Mouse (Mus musculus): ENCODE data around the gene Anxa4.

The Anxa4 gene

DNA sequence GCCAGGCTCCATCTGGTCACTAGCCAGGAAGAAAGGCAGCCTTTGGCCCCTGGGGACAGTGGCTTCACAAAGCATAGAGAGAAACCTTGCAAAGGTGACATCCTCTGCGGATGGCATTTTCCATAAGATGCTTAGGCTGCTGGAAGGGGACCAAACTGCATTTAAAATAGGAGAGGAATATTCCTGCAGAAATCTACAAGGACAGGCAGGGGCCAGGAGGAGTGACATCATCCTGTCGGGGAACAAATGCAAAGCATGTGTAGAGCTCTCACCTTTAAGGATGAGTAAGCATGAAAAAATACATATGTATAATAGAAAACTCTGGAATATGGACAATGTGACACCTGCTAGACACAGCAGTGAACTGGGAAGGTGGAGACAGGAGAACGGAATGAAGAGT lies 7.1 kb upstream of the Anxa4 start:
- no peak for DNase-seq (ENCODE audit: low spot score)

DNA sequence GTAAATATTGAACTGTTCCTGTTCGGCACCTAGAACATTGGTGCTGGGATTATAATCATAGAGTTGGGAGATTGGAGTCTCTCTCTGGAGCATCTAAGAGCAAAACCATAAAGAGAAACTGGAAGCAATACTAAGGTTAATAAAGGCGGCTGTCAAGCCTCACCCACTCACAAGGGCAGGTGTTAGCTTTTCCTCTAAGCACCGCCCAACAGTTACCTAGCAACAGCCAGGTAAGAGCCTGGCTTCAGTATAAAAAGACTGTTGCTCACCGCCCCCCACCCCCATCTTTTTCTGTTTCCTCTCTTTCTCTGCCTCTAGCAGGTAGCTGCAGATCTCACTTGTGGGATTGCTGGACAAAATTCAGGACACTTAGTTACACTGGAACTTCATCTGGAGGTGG lies 4.1 kb upstream of the Anxa4 start:
- no peak for DNase-seq (ENCODE audit: low spot score)

DNA sequence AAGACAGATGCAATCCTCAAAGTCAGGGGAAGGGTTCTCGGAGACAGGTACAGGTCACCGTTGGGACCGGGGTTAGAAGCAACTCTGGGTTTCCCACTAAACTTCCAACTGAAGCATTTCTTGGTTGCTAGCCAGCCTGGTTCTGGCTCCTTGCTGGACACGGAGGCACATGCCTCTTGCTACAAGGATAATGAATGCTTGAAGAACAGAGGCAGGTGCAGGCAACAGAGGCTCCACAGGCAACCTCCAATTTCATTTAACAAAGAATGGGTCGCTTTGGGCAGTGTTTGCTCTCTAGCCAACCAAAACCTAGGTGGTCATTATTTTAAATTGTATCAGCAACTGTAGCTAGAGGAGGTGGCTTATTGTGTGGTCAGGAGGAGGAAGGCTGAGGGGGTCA lies 573 bp upstream of the Anxa4 start:
- DNase-seq (ENCODE audit: low spot score): no peak

DNA sequence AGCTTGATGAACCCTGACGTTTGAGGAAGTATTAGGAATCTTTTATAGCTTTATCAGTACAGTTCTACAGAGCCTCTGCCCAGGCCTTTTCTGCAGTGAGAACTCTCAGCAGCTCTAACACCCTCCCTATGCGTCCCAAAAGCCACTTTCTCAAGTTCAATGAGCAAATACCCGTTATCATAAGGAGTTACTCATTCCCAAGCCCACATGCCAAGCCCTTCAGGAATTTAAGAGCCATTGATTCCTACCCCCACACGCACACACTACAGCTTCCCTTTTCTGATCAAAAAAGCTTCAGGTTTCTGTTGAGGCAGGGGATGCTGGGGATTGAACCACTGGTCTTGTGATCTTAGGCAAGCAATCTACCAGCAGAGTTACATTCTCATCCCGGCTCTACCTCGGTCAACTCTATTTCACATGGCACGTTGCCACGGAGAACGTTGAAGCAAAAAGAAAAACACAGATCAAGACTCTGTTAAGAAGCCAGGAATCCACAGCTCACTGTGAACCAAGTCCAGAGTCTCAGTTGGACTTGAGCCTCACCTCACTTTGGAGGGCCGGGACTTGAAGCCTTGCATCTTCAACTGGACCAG lies 2.9 kb downstream of the Anxa4 start:
- no peak for DNase-seq (ENCODE audit: low spot score)

DNA sequence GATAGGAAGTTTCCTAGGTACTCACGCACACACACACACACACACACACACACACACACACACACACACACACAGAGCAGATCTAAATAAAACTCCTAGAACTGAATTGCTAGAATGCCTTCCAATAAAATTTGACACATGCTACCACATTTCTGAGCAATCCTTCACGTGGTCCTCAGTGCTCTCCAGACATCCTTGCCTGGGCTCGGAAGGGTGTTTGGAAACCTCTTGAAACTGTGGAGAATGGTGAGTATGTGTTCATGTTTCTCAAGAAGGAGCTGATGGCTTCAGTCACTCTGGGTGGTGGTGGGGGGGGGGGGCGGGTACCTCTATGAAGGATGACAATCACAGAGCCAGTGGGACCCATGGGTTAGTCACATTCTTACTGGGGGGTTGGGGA lies 5.1 kb downstream of the Anxa4 start:
- DNase-seq (ENCODE audit: low spot score): no peak

DNA sequence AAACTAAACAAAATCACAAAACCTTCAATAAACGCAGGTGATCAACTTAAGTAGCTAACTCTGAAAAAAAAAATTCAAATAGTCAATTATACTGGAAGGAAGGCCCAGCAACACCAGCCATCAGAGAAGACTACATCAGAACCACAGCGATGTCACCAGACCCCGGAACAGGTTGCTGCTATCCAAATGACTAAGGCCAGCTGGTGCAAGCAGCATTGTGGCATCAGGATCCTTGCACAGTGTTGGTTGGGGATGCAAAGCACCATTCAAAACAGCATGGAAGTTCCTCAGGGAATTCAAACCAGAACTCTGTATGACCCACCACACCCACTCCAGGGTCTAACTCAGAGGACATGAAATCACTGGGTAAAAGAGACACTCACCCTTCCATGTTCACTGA lies 6.8 kb downstream of the Anxa4 start:
- DNase-seq (ENCODE audit: low spot score): no peak

DNA sequence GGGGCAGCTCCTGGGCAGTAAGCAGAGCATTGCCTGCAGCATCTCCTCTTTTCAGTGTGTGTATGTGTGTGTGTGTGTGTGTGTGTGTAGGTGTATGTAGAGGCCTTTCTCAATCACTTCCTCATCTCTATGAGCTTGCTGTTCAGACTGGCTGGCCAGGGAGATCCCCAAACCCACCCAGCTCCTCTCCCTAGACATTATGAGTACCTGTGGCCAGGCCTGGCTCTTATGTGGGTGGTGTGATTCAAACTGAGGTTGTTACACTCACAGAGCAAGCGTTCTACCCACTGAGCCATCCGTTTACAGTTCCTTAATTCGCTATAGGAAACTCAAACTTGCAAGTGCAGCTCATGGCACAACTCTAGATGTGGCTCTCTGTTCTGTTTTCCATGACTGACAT lies 8.6 kb downstream of the Anxa4 start:
- DNase-seq (ENCODE audit: low spot score): no peak

DNA sequence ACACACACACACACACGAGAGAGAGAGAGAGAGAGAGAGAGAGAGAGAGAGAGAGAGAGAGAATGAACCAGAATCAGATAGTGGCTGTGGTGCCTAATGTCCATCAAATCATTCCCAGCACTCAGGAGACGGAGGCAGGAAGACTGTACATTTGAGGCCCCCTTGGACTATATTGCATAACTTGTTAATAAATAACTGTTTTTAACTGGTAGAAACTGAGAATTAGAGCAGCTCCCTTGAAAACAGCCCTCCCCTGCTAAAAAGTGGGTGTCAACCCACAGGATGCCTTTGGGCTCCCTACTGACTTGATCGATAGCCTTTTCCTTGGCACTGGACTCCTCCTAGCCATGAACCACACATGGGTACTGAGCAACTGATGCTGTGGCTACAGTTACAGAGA lies 11.0 kb downstream of the Anxa4 start:
- DNase-seq (ENCODE audit: low spot score): no peak

DNA sequence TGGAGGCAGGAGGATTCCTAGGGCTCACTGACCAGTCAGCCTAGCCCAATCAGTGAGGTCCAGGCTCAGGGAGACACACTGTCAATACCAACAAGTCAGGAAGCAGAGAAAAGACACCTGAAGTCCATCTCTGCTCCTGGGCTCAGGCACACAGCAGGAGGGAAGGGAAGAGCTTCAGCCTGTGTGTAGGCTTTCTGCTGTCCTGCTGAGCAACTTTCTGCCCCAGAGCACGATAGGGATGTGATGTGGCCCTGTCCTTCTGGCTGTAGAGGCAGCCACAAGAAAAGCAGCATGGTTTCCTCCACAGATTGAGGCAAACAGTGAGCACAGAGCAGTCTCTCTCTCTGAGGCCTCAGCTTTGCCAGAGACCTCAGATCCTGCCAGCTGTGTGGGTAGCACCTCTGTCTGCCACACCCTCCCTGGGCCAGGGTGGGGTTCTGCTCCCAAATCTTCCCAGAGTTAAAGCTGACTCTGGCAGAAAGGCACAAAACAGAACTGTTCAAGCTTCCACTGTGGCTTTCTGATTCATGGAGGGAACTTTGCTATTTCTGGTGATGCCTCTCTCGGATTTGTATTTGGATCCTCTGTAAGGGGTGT lies 11.9 kb downstream of the Anxa4 start:
- DNase-seq (ENCODE audit: low spot score): no peak

DNA sequence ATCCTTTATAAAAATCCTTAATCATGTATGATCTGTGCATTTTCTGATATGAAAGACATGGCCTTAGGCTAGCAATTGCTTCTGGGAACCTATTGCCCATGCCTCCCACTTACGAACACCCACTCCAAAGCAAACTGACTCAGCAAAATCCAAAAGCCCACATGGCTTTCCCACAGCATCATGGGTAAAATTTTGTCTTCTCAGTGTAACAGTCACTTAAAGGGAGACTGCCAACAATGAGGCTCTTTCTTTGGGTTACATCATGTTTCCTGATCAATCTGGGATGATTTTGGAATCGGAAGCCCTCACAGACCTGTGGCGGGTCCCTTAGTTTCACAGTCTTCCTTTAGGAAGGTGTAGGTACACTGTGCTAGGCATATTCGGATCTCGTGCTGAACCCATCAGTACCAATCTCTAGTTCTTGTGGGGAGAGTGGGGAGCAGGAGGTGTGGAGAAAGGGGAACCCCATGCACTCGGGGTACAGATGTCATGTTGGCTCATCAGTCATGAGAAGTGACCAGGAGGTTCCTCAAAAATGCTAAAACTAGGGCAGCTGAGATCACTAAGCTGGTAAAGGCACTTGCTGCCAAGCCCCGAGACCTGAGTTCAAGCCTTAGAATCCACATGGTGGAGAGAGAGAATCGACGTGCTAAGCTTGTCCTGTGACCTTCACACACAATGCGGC lies 14.3 kb downstream of the Anxa4 start:
- DNase-seq (ENCODE audit: low spot score): no peak

DNA sequence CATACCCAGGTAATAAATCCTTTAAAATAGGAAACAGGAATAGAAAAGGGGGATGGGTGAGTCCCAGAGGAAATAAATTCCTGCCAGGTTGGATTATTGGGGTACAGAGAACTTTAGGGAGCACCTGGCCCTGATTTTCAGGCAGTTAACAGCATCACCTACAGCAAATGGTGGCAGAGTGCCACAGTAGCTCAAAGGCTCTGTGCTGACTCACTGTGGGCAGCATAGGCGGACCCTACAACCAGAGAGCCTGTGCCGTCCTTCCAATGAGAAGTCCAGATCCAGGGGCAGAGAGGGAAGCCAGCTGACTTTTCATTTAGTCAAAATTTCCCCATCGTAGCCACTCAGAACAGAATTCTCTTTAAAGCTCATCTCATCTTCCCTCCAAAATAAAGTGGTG lies 16.2 kb downstream of the Anxa4 start:
- no peak for DNase-seq (ENCODE audit: low spot score)

DNA sequence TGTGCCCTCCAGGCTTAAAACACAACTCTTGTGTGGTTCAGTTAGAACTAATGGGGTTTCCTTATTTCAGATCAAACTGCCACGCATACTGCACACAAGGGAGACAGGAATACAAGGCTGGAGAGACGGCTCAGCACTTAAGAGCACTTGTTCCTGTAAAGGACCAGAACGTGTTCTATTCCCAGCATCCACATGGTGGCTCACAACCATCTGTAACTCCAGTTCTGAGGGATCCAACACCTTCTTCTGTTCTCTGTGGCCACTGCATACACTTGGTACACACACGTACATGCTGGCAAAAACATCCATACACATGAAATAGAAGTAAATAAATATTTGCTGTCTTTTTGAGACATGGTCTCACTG lies 16.7 kb downstream of the Anxa4 start:
- no peak for DNase-seq (ENCODE audit: low spot score)

DNA sequence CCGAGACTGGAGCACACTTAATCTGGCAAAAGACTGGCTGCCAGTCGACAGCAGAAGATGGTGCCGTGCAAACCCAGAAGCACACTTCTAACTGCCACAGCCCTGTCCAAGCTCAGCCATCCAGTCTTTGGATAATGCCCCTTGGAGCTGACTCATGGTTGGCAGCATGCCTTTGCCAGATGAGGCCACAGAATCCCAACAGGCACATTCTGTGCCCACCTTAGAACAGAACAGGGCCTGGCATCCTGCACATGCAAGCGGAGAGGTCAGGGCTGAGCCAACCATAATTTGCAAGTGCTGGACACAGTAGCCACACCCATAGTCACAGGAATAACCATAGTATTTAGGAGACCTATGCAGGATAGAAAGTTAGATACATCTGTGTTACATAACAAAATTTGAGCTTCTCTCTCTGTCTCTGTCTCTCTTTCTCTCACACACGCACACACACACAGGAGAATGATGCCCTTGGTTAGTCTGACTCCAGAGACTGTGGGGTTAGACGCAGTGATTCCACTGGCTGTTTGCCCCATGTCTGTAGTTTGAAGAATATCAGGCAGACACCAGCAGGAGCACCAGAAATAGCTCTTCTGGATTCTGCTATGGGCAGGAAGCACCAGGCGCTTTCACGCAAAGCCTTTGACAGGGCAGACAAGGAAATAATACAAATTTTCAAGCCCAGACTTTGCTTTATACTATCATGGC lies 17.2 kb downstream of the Anxa4 start:
- DNase-seq (ENCODE audit: low spot score): no peak

DNA sequence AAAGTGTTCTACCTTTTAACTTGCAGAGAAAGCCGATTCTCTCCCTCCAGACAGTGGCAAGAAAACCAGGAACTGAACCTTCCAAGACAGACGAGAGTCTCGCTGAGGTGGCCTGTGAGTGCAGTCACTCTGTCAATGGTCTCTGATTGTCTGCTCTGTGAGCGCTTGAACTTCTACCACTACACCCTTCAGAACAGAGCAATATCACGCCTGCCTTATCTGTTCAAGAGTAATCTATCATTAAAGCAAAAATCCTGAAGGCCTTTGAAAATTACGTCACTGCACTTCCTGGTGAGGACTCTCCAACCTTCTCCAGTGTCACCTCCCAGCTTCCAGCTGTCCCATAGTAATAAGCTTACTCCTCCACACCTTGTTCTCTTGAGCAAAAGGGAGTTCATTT lies 18.4 kb downstream of the Anxa4 start:
- DNase-seq (ENCODE audit: low spot score): no peak

DNA sequence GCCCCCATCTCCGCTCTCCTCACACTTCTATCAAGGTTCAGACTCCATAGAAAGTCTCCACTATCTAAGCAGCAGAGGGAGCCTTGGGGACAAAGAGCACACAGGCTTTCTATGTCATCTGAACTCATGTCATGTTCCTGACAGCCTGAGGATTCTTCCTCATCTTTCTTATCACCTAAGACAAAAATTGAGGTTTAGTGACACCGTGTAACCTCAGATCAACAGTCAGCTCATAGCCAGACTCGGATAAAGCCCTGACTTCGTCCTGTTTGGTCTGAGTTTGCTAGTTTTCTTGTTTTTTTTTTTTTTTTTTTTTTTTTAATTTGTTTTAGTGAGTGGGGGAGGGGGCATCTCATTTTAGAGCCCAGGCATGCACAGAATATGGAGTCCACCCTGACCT lies 19.6 kb downstream of the Anxa4 start:
- DNase-seq (ENCODE audit: low spot score): no peak

DNA sequence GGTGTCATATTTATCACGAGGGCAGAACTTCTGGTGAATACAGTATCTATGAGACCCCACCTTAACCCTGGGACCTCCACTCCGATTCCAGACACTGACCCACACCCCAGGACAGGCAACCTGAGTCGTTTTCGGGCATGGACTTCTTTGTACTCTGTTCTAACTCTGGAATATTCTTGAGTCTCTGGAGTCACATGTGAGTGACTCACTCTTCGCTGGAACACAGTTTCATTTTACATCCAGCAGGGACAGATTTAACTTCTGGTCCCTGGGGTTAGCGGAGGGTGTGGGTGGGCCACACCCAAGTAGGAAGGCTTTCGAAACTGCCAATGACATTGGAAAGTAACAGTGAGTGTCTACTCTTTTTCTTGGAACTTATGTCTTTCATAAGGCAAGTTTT lies 20.8 kb downstream of the Anxa4 start:
- DNase-seq (ENCODE audit: low spot score): no peak

DNA sequence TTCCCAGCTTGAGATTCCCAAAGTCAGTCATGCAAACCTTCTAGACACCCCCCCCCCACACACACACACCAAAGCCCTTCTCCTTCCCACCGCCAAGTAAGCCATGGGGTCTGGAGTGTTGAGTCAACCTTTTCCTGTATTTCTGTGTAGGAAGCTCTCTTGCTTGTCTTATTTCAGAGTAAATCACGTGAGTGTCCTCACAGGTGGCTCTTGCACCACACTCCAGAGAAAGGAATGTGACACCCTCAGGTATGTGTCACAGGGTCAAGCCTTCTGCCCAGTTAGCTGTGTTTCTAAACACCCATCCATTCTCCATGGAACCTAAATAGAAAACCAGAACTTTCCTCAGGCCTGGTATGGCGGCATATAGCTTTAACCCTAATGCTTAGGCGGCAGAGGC lies 24.4 kb downstream of the Anxa4 start:
- no peak for DNase-seq (ENCODE audit: low spot score)

DNA sequence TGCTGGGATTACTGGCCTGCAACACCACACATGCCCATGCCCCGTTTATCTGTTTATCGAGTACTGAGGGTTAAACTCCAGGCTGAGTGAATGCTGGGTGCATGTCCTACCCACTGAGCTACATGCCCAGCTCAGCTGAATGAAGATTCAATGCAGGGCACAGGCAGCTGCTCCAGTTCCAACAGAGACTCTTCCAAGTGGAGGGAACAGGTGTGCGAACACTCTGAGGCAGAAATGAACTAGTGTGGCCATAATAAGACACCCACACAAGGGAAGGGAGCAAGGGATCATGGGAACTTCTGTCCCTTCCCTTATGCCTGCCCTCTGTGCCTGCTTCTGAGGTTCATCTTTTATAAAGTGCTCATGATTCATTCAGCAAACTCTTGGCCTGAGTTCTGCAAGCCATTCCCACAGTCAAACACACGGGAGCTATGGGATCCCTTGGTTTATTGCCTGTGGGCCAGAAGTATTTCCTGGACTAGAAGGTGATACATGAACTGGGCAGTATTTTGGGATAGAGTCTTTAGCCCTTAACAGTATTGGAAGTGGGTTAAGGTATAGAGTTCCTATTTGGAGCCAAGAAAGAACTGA lies 25.1 kb downstream of the Anxa4 start:
- no peak for DNase-seq (ENCODE audit: low spot score)

DNA sequence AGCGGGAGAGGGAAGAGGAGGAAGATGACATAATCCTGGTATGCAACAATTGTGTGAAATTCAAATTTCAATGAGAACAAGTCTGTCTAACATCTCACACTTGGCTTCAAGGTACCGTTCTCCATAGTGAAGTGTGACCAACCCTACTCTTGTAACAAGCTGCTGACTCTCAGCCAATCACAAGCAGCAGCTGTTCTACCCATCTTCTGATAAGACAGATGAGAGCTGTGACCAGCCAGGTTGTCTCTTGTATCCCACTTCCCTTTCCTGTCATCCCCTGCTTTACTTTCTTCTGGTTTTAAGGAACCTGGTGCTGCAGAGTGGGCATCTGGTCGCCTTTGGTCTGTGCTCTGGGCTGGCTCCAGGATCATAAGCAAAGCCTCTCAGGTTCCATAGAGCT lies 25.9 kb downstream of the Anxa4 start:
- DNase-seq (ENCODE audit: low spot score): no peak

DNA sequence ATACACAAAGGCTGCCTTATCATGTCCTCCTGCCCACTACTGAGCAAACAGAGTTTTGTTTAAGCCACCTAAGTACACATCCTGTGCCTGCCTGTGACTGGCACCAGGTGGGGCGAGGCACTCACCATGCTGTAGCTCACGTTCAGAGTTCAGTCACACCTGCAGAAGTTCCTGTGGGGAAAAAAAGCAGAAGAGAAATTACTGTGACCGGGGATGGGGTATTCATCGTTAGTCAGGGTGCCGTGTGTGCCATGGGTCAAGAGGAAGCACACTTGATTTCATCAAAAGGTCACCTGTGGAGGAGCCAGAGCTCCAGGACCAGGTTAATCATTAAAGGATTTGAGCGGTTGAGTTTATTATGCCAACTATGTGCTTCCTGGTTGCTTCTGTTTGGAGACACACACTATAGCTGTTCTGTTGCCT lies 27.7 kb downstream of the Anxa4 start:
- no peak for DNase-seq (ENCODE audit: low spot score)

DNA sequence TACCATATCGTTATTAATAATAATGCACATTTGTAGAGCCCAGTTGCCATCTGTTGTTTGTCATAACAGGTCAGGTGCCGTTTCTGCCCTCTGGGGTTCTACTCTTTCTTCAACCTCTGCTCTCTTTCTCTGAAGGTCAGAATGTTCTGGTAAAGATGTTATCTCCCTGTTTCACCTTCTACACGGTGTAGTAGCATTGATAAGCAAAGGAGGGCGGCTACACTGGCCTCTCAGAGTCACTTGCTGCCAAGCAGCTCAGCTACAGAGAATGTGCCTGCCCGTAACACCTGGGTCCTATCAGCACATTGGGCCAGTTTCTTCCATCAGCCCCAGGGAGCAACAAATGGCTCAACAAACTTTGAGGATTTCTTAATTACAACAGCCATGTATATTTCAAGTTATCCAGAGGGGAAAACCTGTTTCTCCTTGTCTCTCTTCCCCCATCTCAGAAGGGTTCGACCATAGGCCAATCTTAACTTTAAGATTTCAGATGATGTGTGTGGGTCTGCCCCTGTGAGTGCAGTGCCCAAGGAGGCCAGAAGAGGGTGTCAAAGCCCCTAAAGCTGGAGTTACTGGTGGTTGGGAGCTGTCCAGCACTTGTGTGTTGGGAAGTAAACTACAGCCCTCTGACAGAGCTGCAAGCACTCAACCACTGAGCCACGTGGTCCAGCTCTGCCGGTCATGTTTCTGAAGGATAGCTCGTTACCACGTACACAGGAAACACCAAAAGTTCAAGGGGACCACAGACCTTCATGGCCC lies 39.1 kb downstream of the Anxa4 start:
- peak; percentile 14 for DNase-seq (ENCODE audit: low spot score)

DNA sequence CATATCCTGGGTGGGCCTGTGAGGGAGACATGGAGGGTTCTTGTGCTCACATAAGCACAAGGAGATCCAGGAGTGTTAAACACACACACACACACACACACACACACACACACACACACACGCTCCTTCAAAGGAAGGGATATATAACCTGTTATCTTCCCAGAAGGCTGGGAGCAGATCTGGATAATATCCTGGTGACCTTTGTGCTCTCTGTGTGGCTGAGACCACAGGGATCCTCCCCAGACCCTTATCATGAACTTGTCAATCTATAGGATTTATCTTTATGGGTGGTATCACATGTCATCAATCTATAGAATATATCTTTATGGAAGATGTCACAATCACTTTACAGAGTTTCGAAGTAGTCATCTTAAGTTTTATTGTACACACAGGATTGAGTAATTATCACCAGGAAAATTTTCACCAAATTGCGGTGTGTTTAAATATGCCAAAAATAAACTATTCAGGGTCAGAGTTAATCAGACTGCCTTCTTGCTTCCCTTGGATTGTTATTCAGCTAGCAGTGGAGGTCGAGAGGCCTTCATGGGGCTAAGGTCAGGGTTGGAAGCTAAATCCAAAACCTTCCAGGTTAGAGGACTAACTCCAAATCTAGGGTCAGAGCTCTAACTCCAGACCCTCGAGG lies 40.4 kb downstream of the Anxa4 start:
- no peak for DNase-seq (ENCODE audit: low spot score)
